Mouse (Mus musculus) MEL-GATA-1-ER (cell line): Measurements from ENCODE around the gene Sbk1.
A peak's percentile ranks its signal among the peaks of the same experiment; 100 is the strongest.
"Not testable (repeated sequence)": the region's sequence is repeated elsewhere in the genome, so short reads cannot be mapped to it uniquely, and the experiment has no call there.

ENCODE experiments used
- DNase-seq: peaks from one replicate; pipeline ENCODE4 v3.0.0-alpha.2; 2012; ENCODE audit warnings: low read depth; ENCODE audit errors: extremely low read depth

Gene Sbk1

DNA sequence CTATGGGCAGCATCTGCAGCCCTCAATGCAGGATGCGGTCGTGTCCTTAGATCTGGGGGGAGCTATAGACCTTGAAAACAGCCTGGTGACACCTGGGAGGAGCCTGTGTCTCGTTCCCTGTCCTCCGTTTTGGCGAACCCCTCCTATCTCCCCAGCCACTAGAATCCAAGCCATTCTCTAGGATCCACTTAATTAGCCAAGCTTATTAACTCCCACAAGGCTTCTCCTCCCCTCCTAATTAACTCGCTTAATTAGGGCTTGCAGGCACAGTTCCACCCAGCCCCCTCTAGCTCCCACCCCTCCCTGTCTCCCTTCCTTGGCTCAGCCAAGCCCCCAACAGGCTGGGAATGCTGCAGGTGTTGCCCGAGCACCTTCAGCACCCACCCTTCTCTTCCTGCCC is 8.5 kb upstream of the Sbk1 start:
- DNase-seq = no peak

DNA sequence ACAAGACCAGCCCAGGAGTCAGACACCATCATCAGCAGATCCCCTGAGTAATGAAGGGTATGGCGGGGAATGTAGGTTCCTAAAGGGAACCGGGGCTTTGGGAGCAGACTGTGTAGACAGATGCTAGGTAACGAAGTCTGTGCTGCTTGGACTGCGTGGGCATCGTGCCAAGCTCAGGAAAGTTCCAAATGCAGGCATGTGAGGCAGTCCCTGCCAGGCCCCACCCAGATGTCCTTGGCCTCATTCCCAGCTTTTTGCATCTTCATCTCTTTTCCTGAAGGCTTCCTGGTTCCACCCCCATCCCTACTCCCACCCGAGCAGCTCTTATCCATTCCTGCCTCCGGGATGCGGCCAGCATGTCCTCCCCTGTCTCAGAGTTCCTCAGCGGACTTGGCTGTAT is 6.5 kb upstream of the Sbk1 start:
- no peak for DNase-seq

DNA sequence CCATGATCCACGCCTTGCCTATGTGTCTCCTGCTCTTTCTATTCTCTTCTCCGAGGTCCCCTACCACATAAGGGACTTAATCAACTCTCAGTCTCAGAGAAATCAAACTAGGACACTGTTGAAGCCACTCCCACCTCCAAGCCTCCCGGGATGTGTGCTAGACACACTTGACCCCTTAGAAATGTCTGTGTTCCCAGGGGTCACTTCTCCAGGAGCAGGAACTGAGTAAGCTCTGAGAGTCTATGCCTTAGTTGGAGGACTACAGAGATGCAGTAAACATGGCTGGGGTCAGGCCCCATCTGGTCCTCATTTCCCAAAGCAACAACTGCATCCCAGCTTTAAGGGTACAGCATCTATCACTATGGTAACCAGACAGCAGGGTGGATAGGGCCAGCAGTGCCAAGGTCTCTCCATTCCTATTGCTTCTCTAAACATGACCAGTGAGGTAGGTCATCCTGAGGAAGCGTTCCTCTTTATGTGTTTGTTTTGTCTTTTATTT is 6.0 kb upstream of the Sbk1 start:
- DNase-seq = no peak

DNA sequence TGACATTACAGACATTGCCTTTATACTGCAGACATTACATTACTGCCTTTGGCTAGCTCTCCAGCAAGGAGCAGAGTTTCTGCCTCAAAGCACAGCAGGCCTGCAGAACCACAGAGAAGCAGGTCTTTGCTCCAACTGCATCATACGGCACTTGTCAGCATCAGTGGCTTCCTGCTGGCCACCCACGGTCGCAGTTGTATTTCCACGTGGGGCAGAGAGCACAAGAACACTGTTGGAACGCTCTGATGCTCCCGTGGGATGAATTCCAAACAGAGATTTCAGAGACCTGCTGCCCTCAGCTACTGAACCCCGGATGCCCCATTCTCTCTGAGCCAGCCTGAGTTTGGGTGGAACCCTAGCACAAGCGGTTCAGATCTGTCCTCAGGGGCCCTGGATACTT is 4.8 kb upstream of the Sbk1 start:
- no peak for DNase-seq

DNA sequence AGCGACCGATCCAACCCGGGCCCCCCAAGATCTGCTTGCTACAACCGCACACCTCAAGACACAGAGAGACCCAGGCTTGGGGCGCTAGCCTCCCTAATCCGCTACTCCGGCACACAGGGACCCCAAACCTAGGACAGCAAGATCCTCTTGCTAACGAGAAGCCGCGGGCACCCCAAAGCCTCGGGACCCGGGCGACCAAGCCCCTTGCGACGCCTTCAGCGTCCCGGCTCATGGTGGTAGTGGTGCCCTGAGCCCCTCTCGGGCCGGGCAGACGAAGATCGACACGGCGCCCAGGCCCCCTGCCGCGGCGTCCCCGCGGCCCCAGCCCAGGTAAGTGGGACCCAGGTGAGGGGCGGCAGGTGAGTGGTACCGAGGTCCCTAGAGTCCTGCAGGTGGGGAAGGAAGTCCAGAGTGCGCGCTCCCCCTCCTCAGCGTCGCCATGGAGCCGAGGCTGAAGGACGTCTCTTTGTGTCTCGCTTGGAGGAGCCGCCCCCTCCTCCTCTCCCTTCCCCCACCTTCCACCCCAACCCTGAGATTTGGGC is 422 bp downstream of the Sbk1 start:
- DNase-seq = no peak

DNA sequence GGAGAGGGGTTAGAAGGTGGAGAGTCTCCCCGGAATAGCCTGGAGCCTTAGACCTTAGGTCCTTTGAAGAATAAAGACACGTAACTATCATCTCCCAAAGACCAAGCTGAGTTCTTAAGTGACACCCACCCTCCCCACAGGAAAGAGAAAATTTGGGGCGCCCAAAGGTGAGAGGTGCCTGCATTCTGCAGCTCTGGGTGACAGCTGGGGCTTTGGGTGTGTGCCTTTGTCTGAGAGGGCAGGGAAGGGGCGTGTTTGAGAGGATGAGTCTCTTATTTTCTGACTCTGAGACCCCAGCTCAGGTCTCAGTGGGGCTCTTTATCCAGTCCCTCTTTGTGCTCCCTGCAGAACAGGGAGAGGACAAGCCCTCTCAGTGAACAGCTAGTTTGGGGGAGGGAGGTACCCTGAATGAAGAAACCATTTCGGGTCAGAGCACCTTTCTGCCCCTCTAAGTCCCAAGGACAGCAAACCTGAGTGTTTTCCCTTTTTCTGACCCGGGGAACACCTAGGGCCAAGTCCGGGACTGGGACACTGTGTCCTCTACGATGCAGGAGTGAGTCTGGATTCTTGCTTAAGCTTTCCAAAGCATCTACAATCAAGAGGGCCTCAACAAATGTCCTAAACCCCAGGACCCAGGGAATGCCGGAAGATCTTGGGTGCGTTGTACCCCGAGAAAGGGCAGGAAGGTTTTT is 1.1 kb downstream of the Sbk1 start:
- no peak for DNase-seq

DNA sequence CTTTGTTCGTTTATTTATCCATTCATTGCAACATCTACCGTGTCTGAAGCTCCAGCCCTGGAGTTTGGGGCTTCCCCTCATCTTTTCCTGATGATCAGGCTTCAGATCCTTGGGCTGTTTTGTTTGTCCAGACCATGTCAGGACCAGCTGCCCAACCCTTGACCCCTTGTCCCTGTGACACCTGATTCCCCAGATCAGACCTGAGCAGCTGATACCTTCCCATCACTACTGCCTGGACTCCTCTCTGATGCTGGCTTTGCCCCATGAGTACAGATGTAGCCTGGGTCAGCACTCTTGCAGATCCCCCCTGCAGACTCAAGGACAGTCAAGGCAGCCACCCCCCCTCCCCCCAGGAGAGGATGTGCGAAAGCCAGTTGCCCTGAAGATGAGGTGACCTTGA is 1.7 kb downstream of the Sbk1 start:
- no peak for DNase-seq

DNA sequence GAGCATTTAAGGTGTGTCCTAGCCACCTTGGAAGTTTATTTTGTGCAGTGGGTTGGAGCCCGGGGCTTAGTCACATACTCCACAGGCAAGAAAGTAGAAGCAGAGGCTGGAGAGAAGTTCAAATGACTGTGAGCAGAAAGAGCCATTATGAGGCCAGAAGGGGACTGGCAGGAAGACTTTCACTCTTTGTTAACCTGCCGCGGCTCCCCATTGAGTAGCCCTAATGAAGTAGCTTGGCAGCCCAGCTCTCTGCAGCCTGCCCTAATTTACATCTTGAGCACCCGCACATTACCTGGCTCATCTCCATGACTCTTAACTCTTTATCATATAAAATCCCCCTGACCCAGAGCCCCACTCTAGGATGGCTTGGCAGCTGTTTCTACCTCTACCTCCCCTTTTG is 2.2 kb downstream of the Sbk1 start:
- DNase-seq = no peak

DNA sequence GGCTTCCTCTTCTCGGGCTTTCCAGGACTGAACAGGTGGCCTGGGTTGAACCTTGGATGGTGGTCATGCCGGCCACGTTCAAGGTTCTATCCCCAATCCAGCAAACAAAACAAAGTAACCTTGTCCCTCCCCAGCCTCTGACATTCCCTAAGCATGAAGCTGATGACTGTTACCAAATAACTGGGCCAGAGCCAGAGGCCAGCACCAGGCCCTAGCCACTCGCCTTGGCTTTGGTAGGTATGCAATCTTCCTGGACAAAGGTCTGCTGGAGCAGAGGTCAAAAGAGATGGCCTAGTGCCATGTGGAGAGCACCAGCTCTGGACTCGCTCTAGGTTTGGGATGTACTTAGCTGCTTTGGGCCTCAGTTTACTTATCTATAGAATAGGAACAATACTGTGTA is 3.3 kb downstream of the Sbk1 start:
- DNase-seq = no peak

DNA sequence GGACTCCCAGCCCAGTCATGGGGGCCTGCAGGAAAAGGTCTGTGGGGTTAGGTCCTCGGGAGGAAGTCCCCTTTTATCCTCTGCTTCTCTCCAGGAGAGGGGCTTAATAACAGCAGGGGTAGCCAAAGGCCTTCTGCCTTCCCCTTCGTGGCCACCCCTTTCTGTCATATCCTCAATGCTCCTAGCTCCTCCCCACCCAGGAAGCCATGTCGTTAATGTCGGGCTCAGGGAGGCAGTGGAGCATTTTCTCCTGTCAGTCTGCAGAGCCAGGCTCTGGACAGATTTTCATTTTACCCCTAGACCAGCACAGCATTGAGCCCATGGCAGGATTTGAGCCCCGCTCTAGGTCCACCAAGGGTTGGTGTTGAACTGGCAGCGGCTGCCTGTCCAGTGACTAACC is 3.9 kb downstream of the Sbk1 start:
- DNase-seq = no peak

DNA sequence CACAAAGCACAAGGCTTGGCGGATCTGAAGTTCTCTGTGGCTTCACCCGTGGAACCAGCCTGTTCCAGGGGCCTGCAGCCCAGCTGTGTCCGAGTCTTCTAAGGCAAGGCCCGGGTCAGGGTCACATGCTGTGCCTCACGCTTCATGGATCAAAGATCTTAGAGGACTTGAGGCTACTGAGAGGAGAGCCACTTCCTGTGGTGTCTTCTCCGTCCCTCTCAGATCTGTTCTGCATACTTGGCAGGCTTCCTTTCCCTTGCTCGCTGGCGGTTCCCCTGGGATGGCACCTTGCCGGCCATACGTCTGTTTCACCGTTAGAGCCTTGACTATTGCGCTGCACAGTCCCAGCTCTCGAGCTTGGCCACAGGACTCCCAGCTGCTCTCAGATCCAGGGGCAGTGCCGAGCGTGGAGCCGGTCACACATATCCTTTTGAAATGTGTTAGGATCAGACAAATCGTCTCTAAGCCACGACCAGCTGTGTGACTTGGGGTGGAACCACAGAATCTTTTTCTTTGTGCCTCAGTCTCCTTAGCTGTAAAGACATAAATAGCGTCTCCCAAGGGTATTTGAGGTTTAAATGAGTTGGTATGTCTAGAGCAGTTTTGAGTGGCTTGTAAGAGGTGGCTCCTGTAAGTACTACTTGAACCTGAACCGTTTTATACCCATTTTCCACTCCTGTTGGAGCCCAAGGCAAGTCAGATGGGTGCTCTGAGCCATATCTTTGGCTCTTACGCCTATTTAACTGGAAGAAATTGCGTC is 5.3 kb downstream of the Sbk1 start:
- no peak for DNase-seq

DNA sequence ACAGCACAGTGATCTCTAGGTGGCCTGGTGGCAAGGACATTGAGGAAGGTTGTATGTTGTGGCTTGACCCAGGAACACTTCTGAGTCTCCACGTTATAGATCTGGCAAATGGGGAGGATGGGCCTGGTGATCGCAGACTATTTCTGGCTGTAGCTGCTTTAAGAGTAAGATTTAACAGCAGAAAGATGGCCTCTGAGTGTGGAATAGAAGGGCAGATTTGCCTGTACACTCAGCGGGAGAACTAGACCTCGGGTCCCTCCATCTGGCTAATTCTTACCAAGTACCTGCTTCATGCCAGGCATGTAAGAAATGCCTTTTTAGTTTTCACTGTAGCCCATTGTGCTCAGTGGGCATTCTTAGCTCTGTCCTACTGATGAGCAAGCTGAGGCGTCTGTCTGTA is 6.4 kb downstream of the Sbk1 start:
- DNase-seq = no peak

DNA sequence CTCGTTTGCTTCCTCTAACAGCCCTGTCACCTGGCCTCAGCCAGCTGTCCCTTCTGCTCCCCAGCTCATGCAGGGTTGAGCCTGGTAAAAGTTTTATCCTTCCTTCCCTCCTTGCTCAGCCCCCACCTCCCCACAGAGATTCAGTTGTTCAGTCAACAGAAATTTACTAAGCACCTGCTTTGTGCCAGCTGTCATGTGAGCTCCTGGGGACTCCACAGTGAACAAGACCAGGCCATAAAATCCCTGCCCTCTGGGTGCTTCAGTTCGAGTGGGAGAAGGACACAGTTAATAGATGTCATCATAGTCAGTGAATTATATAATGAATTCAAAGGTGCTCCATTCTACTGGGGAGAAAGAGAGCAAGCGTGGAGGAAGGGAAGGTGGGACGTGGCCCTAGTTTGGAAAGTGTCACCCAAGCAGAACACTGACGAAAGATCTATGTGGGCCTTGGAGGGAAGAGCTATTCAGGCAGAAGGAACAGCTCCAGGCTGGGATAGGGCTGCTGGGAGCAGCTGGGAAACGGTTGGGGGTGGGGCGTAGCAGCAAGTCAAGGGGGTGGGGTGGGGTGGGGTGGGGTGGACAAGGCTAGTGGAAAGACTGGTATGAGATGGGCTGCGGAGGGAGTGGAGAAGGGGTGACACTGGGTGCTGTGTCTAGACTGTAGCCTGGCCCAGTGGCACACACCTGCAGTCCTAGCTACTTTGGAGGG is 7.5 kb downstream of the Sbk1 start:
- no peak for DNase-seq

DNA sequence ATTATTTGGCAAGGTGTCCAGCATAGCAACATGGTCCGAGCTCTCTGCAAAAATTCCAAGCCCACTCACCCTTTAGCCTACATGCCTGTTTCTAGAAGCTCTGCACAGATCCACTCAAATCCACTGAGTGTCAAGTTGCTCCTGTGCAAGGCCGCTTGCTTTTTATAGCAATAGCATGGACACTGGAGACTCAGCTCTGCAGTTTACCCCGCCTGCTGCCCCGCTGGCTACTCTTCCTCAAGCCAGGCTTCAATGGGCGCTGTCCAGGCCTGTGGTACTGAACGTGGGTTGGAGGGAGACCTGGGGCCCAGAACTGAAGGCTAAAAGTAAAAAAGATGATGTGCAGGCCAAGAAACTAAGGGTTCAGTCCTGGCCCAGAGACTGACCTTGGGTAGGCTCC is 8.3 kb downstream of the Sbk1 start:
- DNase-seq = no peak

DNA sequence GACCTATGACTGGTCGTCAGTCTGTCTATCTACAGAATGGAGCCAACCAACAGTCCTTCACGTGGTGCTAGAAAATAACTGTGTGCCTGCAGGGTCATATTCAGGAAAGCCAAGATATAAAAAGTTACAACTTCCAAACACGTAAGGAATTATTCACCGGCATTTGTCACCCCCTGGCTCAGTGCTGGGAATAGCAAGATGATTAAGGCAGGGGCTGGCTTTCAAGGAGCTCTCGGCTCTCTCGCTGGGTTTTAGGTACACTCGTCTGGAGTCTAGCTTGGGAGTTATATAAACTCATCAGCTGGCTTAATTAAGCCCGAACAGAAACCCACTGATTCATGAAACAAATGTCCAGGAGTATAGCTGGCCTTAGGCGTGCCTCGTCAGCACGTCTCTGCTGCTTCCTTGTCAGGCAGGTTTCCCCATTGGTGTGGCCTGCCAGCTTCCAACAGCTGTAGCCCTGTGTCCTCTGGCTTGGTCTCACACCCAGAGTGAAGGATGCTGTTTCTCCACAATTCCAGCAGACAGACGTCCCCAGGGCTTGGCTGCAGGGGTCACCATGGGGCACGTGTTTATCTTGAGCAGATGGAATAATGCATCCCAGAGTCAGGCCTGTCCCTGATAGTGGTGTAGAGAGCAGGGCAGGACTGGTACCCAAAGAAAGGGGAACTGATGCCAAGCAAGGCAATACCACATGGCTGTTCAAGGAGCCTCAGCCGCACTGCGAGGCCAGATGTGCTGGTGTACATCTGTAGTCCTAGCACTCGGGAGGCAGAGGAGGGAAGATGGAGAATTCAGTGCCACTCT is 9.7 kb downstream of the Sbk1 start:
- DNase-seq = no peak

DNA sequence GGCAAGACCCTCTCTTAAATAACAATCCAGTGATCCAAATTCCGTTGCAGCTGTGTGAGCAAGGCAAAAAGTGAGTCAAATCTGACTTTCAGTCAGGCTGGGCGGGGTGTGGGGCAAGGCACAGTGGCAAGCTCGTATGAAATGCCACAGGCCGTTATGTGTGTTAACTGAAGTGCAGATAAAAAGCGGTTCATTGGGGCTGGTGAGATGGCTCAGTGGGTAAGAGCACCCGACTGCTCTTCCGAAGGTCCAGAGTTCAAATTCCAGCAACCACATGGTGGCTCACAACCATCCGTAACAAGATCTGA is 10.2 kb downstream of the Sbk1 start:
- not testable (repeated sequence) for DNase-seq

DNA sequence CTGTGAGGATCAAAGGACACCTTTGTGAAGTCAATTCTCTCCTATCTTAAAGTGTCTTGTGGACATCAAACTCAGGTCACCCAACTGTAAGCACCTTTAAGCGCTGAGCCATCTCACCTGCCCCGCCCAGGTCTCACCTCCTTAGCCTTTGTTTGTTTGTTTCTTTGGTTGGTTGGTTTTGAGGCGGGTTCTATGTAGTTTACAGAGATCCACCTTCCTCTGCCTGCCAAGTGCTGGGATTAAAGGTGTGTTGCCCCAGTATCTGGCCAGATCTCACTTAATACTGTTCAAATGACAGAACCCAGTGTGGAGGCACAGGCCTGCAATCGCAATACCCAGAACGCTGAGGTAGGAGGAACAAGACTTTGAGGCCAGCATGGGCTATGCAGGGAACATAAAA is 11.6 kb downstream of the Sbk1 start:
- no peak for DNase-seq

DNA sequence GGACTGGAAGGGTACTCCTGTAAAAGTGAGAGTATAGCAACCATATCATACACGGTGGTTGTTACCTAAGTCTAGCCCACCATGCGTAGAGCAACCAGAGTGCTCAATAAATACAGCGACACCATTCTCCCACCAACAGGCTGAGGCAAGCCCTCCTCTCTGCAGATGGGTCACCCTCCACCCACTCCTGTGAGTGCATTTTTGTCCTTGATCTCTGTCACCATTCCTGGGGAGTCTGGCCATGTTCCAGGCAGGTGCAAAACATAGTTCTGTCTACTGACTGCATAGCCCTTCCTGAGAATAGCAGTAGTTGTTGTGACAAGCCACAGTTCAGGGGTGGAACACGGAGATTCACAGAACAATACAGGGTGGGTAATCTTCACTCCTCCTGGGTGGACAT is 12.0 kb downstream of the Sbk1 start:
- DNase-seq = no peak

DNA sequence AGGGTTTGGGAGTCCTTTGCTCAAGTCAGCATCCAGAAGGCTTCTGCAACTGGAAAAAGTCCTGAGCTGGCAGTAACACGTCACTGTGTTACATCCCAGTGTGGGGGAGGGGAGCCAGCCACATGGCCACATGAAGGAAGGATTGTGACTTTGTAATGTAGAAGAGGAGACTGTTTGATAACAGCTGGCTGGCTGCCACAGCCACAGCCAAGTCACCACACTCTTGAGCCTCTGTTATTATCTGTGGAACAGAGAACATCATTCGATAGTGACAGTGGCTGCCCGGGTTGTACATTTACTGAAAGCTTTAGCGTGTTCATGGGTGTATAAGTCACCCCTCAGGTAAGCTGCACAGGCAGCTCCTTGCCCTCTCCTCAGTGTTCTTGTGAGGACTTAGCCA is 12.4 kb downstream of the Sbk1 start:
- DNase-seq = peak; percentile 86

DNA sequence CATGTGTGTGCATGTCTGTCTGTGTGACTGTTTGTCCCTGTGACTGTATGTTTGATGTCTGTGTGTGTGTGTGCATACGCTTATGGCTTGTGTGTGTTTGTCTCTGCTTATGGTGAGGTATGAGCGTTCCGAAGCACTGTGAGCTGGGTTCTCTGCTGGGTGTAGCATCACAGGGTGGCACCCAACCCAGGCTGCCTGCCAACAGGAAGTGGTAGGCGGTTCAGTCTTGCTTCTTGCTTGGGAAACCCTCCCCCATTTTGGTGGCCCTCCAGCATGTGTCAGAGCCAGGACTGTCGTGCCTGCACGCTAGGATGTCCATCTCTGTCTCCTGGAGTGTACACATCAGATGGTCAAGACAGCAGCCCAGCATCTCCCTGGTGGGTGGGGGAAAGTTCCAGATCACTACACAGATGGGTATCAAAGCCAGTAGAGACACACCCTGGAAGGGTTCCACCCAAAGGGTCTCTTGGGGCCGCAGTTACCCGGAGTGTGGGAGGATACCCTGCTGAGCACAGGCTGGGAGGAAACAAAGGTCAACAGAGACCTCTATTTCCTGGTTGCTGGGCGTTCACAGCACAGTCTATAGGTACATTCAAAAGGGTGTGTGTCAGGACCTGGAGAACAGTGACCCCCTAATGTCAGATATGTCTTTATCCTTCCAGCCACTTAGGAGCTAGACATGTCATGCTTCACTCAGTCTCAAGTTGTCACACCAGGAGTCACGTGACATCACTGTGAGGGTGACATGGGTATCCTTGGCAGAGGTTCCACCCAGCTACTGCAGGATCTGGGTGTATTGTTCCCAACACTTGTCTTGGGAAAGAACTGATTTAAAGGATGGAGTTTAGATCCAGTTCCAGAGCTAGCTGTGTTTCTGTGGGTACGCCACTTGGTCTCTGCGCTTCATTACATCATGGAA is 13.1 kb downstream of the Sbk1 start:
- DNase-seq = peak; percentile 75
